Mouse (Mus musculus) ES-E14 (cell line): ENCODE data around the gene Hdac4. TPM values are rescaled to one million over a fixed set of nuclear protein-coding genes. Genes with fewer than 3 reads are reported as not detected.

Experiments
- DNase-seq: peaks from one replicate; pipeline ENCODE4 v3.0.0-alpha.2; 2013; ENCODE audit warnings: low read depth, low spot score
- H3K27ac ChIP-seq: 2 replicates; pipeline ENCODE4 v1.5.1; 2012; ENCODE audit warnings: low read depth, mild to moderate bottlenecking, low read length, moderate library complexity, mixed read lengths; ENCODE audit not compliant: poor library complexity, insufficient read depth, severe bottlenecking
- H3K36me3 ChIP-seq: 2 replicates; pipeline ENCODE4 v1.6.1; 2012; ENCODE audit warnings: mild to moderate bottlenecking, low read length, moderate library complexity, mixed read lengths; ENCODE audit not compliant: control insufficient read depth, poor library complexity, insufficient read depth, severe bottlenecking
- H3K4me1 ChIP-seq, 2 experiments: fragments of 150-350 bp in 1 of 2; sonication (generic) in 1 of 2; 2 replicates each; pipeline ENCODE4 v1.6.1; 2012; ENCODE audit warnings: low read length in 2 of 2, mild to moderate bottlenecking in 1 of 2, mixed read lengths in 1 of 2; ENCODE audit not compliant: control insufficient read depth in 2 of 2, insufficient read depth in 2 of 2, poor library complexity in 1 of 2
- H3K4me3 ChIP-seq, 2 experiments: fragments of 150-350 bp in 1 of 2; sonication (generic) in 1 of 2; 2 replicates each; pipeline ENCODE4 v1.5.1; 2012; ENCODE audit warnings: low read length in 2 of 2, low read depth in 1 of 2, mild to moderate bottlenecking in 1 of 2, mixed read lengths in 1 of 2; ENCODE audit not compliant: insufficient read depth in 1 of 2, poor library complexity in 1 of 2, severe bottlenecking in 1 of 2
- H3K9ac ChIP-seq: 2 replicates; pipeline ENCODE4 v1.6.1; 2012; ENCODE audit warnings: low read depth, mild to moderate bottlenecking, low read length, mixed read lengths; ENCODE audit not compliant: poor library complexity, insufficient read depth, severe bottlenecking
- H3K9me3 ChIP-seq: fragments of 150-350 bp; sonication (generic); 2 replicates; pipeline ENCODE4 v1.6.1; 2012; ENCODE audit warnings: low read depth, mild to moderate bottlenecking, low read length; ENCODE audit not compliant: control insufficient read depth, insufficient read depth
- CHD2 ChIP-seq: IDR thresholded peaks from 2 replicates; pipeline ENCODE4 v1.6.1; 2014; ENCODE audit warnings: mild to moderate bottlenecking, low read depth, low read length, inconsistent platforms
- HCFC1 ChIP-seq: IDR thresholded peaks from 2 replicates; pipeline ENCODE4 v1.6.1; 2012; ENCODE audit warnings: low read length, inconsistent platforms, borderline replicate concordance; ENCODE audit not compliant: insufficient read depth
- MAFK ChIP-seq: IDR thresholded peaks from 2 replicates; pipeline ENCODE4 v1.6.1; 2014; ENCODE audit warnings: mild to moderate bottlenecking, low read depth, low read length, inconsistent platforms; ENCODE audit not compliant: insufficient read depth
- ZC3H11A ChIP-seq: IDR thresholded peaks from 2 replicates; pipeline ENCODE4 v1.6.1; 2012; ENCODE audit warnings: low read depth, mild to moderate bottlenecking, inconsistent platforms, low read length, borderline replicate concordance
- ZNF384 ChIP-seq: IDR thresholded peaks from 2 replicates; pipeline ENCODE4 v1.6.1; 2012; ENCODE audit warnings: low read depth, low read length, inconsistent platforms
- in situ Hi-C, 2 experiments: fragments of 600-800 bp; cut with MboI; formaldehyde crosslinking; loops; one replicate each; pipeline ENCODE4 v1.15.1; 2025; ENCODE audit warnings: low sequenced_read_pairs in 2 of 2, inconsistent platforms in 1 of 2; ENCODE audit not compliant: unreplicated experiment in 2 of 2
- total RNA-seq: library from RNA; depleted of rRNA; stranded (reverse); fragments of 300-350 nt; gene quantifications from 2 replicates; pipeline ENCODE4 v1.2.3, GENCODE M21; 2012

Gene Hdac4
- total RNA-seq, 1 experiment, result 24.1 TPM

GRCm38 (mm10) chr1:92212003-92212750 is 16.7 kb upstream of the Hdac4 start:
- Histone ChIP-seq H3K27ac (no peak overlapping the region), H3K9me3 (no peaks in the 10 kb centered on the region), H3K4me3 (no peak overlapping the region), H3K4me1 (no peaks in the 10 kb centered on the region), H3K36me3 (no peaks in the 10 kb centered on the region), H3K9ac (no peak overlapping the region)
- in situ Hi-C loops, result no loop called here
- no peak for DNase-seq
- no peak for TF ChIP-seq MAFK
- TF ChIP-seq CHD2, result no peak
- no peak for TF ChIP-seq ZNF384
- no peak for TF ChIP-seq HCFC1
- TF ChIP-seq ZC3H11A, result no peak

GRCm38 (mm10) chr1:92202639-92203352 is 7.3 kb upstream of the Hdac4 start:
- TF ChIP-seq HCFC1 (no peak), ZC3H11A (no peak), MAFK (no peak), CHD2 (no peak), ZNF384 (no peak)
- H3K9ac ChIP-seq, result no peak overlapping the region
- H3K4me3 ChIP-seq, result no peak overlapping the region
- no peaks in the 10 kb centered on the region for H3K9me3 ChIP-seq
- no peak for DNase-seq
- in situ Hi-C loops, result no loop called here
- no peak overlapping the region for H3K27ac ChIP-seq
- no peaks in the 10 kb centered on the region for H3K36me3 ChIP-seq
- no peaks in the 10 kb centered on the region for H3K4me1 ChIP-seq

GRCm38 (mm10) chr1:92190463-92190862 is 5.0 kb downstream of the Hdac4 start:
- Histone ChIP-seq H3K9ac (no peak overlapping the region), H3K36me3 (no peaks in the 10 kb centered on the region), H3K4me3 (no peak overlapping the region), H3K27ac (no peak overlapping the region), H3K9me3 (no peaks in the 10 kb centered on the region), H3K4me1 (no peaks in the 10 kb centered on the region)
- no peak for DNase-seq
- TF ChIP-seq ZNF384 (no peak), MAFK (no peak)
- in situ Hi-C loops, result no loop called here

GRCm38 (mm10) chr1:92187137-92187536 is 8.4 kb downstream of the Hdac4 start:
- no peaks in the 10 kb centered on the region for H3K9me3 ChIP-seq
- no peak overlapping the region for H3K9ac ChIP-seq
- H3K4me1 ChIP-seq, result peaks cover 2 to 8% of the 10 kb centered on the region in 2 experiments; a peak in 2 of 4 replicates
- H3K4me3 ChIP-seq, result no peak overlapping the region
- no peak for TF ChIP-seq ZNF384
- no peak for TF ChIP-seq HCFC1
- TF ChIP-seq CHD2, result no peak
- no peak for TF ChIP-seq MAFK
- no peak for TF ChIP-seq ZC3H11A
- no peaks in the 10 kb centered on the region for H3K36me3 ChIP-seq
- H3K27ac ChIP-seq, result no peak overlapping the region
- DNase-seq, result no peak
- in situ Hi-C loops, result no loop called here
